Mouse (Mus musculus) yolk sac, embryonic 10.5 days (tissue): Measurements from ENCODE around the gene Ssbp3.

Experiments used
- DNase-seq: peaks from one replicate; pipeline ENCODE4 v3.0.0-alpha.2; 2017; ENCODE audit warnings: low spot score

Gene Ssbp3

DNA sequence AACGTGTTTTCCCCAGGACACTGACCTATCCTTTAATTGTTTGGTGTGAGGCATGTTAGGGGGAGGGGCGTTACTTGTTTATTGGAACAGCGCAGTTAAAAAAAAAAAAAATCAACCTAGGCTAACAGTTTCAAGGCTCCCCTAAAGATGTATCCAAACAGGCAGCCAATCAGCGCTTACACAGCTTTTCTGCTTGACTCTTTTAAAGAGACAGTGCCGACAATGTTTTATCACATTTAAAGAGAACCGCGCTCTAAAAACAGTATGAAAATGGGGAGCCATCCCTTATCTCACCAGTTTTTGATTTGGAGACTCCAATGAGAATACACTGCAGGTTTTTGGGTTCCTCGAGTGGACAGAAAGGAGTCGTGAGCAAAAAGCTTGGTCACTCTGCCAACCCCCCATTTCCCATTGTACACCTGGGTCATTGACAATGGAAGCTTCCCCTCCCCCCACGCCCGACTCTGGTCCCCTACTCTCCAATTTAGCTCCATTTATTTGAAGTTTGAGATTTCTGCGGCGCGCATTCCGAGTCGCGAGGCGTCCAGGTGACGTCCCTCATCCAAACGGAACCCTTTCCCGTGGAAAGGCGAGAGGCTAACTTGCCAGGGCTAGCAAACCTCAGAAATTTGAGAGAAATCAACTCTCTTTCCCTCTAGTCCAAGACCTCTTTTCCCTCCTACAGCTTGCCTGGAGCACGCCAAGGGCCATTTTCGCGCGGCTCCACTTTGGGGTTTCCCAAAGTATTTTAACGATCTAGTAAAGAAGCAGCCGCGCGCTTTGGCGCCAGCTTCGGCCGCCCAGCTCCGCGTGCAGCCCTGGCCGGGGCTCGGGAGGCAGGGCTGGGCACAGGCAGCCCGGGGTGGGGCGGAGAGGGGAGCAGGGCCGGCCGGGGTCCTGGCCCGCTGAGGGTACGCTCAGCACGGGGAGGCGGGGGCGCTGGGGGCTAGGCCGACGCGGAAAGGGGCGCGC lies at the start of gene Ssbp3:
Gene Ssbp3, plus strand, starts transcription at position 501 of the 972 bp plus-strand sequence.
- peak; percentile 88 for DNase-seq

DNA sequence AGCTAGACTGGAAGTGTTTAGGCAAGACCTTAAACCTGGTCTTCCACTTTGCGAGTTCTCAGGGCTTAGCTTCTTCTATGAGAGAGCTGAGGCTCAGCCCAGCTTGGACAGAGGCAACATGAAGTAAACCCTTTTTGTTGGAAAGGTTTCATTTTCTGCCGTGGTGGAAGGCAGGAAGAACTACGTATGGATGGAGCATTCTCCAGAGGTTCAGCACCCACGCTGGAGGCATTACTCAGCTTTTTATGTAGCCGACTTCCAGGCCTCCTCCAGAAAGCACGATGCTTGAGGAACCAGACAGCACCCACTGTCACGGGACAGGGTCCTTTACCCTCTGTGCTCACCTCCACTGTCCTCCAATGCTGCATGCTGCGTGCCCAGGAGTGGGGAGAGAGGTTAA lies 48.6 kb upstream of the Ssbp3 start:
- no peak for DNase-seq

DNA sequence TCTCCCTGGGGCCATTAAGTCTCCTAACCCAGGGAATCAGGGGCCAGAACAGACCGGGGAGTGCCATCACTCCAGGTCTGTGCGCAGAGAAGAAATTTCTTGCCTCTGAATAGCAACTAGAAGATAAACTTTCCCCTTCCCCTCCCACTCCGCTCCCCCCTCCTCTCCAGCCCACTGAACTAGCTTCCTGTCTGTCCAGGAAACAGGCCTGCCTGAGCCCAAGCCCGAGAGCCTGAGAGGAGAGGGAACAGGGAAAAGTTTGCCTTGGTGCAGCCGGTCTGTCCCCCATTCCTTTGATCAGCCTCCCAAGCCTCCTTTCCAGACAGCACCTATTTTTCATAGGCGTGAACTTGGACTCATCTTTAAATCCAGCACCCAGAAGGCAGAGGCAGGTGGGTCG lies 48.2 kb upstream of the Ssbp3 start:
- DNase-seq, result peak; percentile 69

DNA sequence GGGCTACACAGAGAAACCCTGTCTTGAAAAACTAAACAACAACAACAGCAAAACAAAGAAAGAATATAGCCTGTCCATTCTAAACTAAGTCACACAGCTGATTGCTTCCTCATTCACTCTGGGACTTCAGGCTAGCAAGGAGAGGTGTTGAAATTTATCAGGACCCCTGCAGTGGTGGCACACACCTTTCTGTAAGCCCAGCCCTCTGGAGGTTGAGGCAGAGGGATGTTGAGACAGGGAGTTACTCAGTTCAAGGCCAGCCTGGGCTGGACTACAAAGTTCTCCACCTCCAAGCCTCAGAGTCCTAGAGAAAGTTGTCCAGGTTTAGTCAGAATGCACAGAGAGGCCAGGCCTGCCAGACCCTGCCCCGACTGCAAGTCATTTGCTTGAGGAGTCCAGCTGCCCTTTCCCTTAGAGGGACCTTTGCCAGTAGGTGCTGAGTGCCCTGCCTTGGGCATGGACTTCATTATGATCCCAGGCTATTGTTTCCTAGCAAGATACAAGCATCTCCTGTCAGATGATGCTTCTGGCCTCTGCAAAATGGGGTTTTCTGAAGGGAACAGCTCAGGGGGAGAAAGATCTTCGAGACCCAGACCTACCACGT lies 47.6 kb upstream of the Ssbp3 start:
- DNase-seq, result no peak

DNA sequence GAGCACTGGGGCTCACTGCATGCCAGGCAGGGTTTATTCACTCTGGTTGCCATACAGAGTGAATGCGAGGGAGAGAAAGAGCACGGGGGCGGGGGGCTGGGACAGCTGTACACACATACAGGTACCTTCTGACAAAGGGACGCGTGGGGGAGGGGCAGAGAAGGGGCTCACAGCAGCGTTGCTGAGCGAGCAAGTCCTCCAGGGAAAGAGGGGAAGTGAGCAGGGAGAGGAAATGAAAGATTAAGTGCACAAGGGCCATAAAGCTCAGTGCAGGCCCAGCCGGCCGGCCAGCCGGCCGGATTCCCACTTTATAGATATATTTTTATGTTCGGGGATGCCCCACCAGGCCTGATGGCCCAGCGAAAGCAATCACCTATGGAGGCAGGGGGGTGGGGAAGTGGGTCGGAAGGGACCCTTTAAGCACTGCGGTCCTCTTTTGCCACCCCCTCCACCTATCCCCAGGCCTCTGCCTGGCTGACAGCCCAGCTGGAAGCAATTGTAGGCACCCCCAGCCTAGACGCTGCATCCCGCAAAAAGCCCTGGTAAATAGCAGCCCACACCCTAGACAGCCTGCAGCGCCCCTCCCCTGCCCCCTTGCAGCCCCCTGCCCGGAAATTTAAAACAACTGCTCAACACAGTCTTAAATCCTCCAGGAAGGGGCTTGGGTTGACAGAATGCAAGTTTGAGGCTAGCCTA lies 44.9 kb upstream of the Ssbp3 start:
- DNase-seq, result peak; percentile 78

DNA sequence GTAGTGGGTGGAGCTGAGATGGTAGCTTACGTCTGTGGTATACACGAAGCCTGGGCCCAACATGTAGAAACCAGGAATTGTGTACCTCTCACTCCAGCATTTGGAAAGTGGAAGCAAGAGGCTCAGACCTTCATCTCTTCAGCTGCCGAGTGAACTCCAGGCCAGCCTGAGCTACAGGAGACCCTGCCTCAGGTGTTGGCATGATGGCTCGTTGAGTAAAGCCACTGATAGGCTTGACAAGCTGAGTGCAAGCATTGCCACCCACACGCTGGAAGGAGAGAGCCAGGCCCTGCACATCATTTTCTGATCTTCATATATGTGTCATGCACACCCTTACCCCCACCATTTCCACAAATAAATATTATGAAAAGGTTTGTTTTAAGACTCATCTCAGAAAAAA lies 44.1 kb upstream of the Ssbp3 start:
- no peak for DNase-seq

DNA sequence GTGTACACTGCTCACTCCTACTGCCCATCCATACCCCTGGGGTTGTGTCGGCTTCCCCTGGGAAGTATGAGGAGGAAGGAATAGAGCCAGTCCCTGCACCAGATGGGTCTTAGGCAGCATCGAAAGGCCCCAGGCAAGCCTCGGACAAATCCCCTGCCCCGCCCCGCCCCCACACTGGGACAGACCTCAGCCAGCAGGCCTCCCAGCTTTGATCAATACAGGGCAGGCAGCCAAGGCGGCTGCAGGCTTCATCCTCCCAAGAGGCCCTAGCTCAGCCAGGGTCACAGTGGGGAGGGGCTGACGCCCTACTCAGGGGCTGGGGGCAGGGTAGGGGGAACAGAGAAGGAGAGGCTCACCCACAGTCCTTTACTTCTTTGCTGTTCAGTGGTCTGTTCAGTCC lies 43.7 kb upstream of the Ssbp3 start:
- peak; percentile 77 for DNase-seq

DNA sequence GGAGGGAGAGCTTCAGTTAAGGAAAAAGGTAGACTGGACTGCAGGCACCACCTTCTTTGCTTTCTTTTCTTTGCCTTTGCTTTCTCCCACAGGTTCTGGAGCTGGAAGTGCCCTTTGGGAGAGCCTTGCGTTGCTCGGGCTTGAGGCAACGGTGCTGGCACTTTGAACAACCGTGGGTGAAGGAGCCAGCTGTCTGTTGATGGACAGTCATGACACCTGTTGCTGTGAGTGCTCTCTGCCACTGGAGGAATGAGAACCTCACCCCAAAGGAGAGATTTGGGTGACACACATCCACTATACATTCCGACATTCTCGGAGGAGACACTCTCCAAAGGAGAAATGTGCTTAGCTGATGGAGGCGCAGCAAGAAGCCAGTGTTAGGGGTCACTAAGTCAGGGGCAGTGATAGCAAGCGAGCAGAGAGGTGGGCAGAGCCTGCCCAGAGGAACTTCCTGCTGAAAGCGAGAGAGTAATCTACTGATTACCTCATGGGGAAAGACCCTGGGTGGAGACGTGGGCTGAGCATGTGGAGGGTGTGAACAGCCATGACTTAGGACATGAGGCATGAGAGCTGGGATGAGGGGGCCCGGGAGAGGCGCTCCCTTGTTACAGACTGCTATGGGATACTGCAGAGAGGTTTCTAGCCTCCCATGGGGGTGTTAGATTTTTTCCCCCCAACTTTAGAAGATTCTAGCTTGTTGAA lies 41.6 kb upstream of the Ssbp3 start:
- no peak for DNase-seq

DNA sequence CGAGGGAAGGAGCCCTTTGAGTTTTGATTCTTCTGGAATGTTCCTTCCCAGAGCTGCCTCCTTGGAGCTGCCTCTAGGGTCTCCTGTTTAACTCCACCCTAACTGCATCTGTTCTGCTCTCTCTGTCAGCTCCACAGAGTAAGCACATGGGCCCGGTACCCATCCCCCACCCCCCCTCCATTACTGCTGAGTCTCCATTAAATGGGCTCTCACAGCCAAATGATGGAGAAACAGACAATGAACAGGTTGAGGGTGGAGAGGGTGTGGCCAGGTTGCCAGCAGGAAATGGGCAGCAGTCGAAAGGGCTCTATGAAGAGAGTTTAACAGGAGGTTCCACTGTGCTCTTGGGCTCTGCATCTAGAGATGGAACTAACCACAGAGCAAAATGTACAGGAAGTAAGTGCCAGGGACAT lies 41.0 kb upstream of the Ssbp3 start:
- DNase-seq, result no peak

DNA sequence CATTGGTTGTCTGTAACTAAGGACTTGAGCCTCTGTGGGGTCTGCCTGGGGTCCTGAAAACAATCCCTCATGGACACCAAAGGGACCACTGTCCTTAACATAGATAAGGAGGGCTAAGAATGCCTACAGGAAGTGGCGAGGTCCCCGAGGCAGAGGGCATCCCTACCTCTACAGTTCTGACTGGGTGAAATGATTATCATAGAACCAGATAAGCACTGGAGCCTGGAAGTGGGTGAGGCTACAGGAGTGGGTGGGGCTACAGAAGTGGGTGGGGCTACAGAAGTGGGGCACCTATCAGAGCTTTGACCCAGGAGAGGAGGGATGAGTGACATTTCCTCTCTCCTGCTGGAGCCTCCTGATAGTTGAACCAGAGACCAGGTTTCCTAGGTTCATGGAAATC lies 39.9 kb upstream of the Ssbp3 start:
- no peak for DNase-seq

DNA sequence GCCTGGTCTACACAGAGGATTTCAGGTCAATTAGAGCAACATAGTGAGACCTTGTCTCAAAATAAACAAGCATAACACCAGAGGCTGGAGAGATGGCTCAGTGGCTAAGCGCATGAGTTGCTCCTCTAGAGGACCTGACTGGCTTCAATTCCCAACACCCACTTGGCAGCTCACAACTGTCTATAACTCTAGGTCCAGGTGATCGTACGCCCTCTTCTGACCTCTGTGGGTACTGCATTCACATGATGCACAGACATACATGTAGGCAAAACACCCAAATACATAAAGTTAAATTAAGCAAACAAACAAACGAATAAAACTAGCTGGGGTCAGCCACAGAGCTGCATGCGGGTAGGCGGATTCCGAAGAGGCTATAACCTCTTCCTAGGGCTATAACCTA lies 36.0 kb upstream of the Ssbp3 start:
- no peak for DNase-seq

DNA sequence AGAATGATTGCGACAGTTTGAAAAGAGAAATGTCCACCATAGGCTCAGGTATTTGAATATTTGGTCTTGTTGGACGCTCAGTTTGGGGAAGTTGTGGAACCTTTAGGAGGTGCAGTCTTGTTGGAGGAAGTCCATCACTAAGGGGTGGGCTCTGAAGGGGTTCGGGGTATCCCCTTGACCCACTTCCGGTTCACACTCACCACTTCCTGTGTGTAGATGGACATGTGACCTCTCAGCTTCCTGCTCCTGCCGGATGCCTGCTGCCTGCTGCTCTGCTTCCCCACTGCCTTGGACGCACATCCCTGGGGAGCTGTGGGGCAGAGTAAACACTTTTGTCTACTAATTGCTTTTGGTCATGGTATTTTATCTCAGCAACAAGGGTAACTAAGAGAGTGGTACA lies 29.4 kb upstream of the Ssbp3 start:
- DNase-seq, result no peak

DNA sequence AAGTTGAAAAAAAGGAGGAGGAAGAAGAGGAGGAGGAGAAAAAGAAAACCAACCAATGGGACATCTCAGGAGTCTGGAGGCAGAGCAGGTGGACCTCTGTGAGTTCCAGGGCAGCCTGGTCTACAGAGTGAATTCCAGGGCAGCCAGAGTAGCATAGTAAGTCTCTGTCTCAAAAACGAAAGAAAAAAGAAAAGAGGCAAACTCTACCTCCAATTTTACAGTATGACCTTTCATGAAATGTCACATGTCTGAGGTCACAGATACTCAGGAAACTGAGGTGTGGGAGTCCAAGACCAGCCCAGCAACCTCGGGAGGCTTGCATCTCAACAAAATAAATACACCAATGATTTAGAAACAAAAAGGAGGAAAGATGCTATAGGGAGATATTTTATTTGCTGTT lies 27.4 kb upstream of the Ssbp3 start:
- no peak for DNase-seq

DNA sequence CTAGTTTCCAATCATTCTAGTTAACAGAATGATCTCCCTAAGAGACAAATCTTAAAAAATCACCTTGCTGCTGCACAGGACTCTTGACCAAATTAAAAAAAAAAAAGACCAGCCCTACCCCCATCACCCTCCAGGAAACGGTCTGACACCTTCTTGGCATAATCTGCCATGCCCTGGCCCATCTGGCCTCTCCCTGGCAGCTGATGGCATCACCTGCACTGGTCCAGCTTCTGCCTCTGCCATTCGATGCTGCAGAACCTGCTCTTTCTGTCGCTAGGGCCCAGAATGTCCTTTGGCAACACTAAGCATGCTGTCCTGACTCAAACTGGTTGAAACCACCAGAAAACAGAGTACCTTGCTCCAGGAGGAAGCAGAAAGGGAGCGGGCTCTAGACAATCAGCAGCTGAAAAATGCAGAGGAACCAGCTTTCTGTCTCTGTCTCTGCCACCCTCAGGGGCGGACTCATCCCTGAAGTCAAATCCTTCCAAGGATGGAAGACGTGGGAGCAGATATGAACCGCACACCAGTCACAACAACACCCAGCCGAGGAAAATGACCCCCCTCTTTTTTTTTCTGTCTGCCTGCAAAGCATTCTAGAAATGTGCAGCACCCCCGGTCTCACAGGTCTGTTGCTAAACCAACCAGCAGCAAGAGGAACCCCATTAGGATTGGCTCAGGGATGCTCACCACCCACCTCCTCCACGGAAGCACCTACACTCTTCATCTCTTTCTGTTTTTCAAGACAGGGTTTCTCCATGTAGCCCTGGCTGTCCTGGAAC lies 24.0 kb upstream of the Ssbp3 start:
- DNase-seq, result no peak

DNA sequence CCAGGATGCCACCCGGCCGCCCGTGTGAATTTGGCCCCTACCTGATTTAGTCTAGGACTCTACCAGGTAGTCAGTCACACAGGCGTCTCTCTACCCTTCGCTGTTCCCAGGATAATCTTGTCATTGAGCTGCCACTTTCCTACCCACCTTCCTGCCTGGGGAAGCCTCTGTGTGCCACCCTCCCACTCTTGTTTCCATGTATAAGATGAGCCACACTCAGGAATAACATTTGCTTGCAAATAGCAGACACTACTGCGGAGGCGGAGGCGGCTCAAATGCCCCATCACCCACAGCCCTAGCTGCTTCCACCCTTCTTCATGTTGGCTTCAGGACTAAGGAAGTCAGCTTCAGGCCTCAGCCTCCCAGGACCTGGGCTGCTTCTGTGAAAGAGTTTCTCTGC lies 14.4 kb upstream of the Ssbp3 start:
- DNase-seq, result no peak

DNA sequence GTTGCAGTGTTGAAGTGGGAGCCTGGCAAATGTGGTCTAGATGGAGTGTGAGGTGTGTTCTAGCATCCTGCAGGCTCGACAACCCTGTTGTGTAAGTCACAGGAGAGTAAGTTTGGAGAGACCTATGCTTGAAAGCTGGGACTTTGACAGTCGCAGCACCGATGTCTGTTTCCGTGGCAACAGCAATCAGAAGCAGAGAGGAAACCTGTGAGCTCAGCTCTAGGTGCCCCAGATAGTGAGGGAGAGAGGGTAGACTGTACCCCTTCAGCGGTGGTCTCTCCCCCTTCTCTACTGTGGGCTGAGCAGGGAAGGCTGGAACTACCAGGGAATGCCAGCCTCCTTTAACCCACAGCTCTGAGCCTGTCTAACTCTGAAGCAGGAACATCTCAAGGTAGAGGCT lies 11.6 kb upstream of the Ssbp3 start:
- DNase-seq, result no peak

DNA sequence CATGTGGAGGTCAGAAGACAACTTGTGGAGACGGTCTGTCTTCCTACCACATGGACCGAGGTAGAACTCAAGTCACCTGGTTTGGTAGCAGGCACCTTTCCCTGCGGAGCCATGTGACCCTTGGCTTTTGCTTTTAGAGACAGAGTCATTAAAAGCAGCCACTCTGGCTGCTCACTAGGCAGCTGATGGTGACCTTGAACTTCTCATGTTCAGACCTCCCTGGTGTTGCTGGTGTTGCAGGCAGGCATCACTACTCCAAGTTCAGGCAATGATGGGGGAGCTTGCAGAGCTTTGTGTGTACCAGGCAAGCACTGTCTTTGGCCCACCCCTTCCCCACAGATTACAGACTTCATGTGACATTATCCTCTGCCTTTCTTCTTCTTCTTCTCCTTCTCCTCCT lies 11.0 kb upstream of the Ssbp3 start:
- no peak for DNase-seq

DNA sequence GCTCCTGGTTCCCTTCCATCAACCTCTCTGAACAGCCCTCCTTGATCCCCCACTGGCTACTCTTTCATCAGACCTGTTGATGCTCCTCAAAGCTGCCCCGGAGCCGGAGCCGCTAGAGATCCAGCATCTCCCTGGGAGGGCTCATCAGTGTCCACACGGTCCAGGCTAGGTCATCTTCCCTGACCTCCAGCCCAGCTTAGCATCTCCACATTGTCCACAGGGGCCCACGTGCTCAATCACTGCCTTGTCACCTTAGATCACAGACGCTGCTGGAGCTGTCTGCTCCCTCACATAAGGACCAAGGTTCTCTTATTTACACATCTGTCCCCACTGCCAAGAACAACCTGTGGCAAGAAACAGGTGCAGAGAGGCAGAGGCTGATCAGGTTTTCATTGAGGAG lies 9.8 kb upstream of the Ssbp3 start:
- no peak for DNase-seq

DNA sequence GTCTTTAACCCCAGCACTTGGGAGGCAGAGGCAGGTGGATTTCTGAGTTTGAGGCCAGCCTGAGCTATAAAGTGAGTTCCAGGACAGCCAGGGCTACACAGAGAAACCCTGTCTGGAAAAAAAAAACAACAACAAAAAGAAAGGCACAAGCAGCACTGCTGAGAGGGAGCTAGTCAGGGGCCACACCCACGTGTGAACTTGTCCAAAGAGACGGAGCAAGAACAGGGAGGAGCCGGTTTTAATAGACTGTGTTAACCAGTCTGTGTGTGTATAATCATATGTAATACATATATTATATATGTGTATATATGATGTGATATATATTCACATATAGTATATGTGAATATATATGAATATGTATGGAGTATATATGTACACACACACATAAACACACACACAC lies 8.9 kb upstream of the Ssbp3 start:
- DNase-seq, result no peak

DNA sequence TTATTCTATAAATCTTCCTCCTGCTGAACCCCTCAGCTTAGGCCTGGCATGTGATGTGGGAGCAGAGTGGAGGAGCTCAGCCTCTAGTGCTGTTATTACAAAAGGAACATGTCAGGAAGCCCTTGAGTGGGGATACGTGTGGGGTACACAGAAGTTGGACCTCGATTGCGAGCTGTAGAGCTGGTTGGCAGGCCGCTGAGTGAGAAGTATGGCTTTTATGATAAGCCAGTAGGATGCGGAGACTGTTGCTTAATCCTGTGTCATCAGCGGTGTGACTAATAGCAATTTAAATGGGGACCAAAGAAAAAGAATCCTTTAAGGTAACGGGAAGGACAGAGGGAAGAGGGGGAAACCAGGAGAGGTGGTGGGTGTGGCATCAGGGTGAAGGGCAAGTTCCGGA lies 8.3 kb upstream of the Ssbp3 start:
- DNase-seq, result no peak

DNA sequence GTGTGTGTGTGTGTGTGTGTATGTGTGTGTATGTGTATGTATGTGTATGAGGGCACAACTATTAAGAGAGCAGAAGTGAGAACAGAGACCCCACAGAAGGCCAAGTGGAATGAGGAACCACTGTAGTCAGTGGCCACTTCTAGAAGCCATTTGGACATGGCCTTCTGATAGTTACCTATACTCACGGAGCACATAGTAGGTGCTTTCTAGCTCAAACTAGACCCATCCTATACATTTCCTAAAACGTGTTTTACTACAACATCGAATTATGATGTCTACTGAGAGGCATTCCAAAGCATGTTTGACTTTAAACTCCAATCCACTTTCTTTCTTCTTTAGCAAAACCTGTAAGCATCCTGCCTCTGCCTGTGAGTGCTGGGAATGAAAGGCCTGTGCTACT lies 4.6 kb upstream of the Ssbp3 start:
- DNase-seq, result no peak
